Mouse (Mus musculus): ENCODE measurements around the gene Kcnk18. TPM values are rescaled to one million over a fixed set of nuclear protein-coding genes. Genes with fewer than 3 reads are reported as not detected.

The Kcnk18 gene
- polyA plus RNA-seq, 1 experiment from 2014 or later, result not detected

DNA sequence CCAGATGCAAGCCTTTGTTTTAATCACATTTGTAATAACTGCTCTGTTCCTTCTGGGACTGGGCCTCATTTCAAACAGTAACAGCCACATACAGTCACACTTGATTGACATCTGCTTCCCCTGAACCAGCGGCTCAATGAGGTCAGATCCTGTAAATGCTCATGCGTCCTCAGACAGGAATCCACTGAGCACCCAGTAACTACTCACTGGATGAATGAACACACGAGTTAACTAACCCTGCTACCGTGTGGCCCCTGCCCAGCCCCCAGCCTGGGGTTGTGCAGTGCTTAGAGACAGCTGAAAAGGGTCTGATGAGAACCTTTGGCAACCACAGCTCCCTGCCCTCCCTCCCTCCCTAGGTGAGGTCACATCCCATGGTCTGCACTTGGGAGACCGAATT, 13.8 kb downstream of the Kcnk18 start:
- Histone ChIP-seq H3K27me3 (ENCODE audit: control insufficient read depth, insufficient read depth, low read length) (no peaks in the 10 kb centered on the region), H3K27ac (replicated peaks; ENCODE audit: low read depth, low read length) (no peak overlapping the region), H3K4me1 (ENCODE audit: control insufficient read depth, insufficient read depth, low read length) (no peaks in the 10 kb centered on the region), H3K9me3 (replicated peaks; ENCODE audit: control insufficient read depth, low read length) (no peaks in the 10 kb centered on the region), H3K4me3 (ENCODE audit: low read depth, low read length) (no peak overlapping the region), H3K9ac (replicated peaks; ENCODE audit: low read length) (no peak overlapping the region), H3K36me3 (replicated peaks; ENCODE audit: control insufficient read depth, insufficient read depth, low read depth, low read length) (no peaks in the 10 kb centered on the region), H3K4me2 (ENCODE audit: low read depth, low read length) (no peak overlapping the region)
- ATAC-seq (replicated peaks; ENCODE audit: insufficient number of reproducible peaks, low FRiP score, low TSS enrichment, low read depth) (no peak), DNase-seq (ENCODE audit: low spot score) (no peak)
- 67% methylated on average over 5 of the region's 5 CpGs for WGBS

DNA sequence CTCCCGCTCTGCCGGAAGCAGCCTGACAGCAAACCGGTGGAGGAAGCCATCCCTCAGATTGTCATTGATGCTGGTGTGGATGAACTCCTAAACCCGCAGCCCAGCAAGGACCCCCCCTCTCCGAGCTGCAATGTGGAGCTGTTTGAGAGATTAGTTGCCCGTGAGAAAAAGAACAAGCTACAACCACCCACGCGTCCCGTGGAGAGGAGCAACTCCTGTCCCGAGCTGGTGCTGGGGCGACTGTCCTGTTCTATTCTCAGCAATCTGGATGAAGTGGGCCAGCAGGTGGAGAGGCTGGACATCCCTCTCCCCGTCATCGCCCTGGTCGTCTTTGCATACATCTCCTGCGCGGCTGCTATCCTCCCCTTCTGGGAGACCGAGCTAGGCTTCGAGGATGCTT, 16.0 kb downstream of the Kcnk18 start:
- no peak overlapping the region for H3K9ac ChIP-seq (replicated peaks; ENCODE audit: low read length)
- H3K9me3 ChIP-seq (replicated peaks; ENCODE audit: control insufficient read depth, low read length), result no peaks in the 10 kb centered on the region
- DNase-seq (ENCODE audit: low spot score), result no peak
- H3K4me1 ChIP-seq (ENCODE audit: control insufficient read depth, insufficient read depth, low read length), result no peaks in the 10 kb centered on the region
- no peak for ATAC-seq (replicated peaks; ENCODE audit: insufficient number of reproducible peaks, low FRiP score, low TSS enrichment, low read depth)
- H3K27me3 ChIP-seq (ENCODE audit: control insufficient read depth, insufficient read depth, low read length), result no peaks in the 10 kb centered on the region
- no peaks in the 10 kb centered on the region for H3K36me3 ChIP-seq (replicated peaks; ENCODE audit: control insufficient read depth, insufficient read depth, low read depth, low read length)
- 95% methylated on average over 18 of the region's 18 CpGs for WGBS
- H3K4me3 ChIP-seq (ENCODE audit: low read depth, low read length), result no peak overlapping the region
- no peak overlapping the region for H3K4me2 ChIP-seq (ENCODE audit: low read depth, low read length)
- no peak overlapping the region for H3K27ac ChIP-seq (replicated peaks; ENCODE audit: low read depth, low read length)

DNA sequence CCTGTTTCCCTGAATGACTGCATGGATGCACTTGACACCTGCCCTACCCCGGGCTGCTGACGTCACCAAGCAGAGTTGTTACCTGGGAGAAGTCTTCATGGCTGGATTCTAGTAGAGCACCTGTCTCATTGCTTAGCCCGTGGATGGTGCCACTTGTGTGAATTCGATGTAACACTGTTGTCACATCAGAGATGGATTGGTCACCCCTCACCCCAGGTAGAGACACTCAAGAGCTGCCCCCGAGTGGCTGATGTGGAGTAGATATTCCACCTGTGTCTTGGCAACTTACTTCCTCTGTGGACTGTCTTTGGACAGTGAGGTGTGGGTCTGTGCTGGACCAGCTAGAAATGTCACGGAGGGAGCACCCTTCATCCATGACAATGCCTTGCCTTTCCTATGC, 17.0 kb downstream of the Kcnk18 start:
- Histone ChIP-seq H3K36me3 (replicated peaks; ENCODE audit: control insufficient read depth, insufficient read depth, low read depth, low read length) (no peaks in the 10 kb centered on the region), H3K27me3 (ENCODE audit: control insufficient read depth, insufficient read depth, low read length) (no peaks in the 10 kb centered on the region), H3K9me3 (replicated peaks; ENCODE audit: control insufficient read depth, low read length) (no peaks in the 10 kb centered on the region), H3K9ac (replicated peaks; ENCODE audit: low read length) (no peak overlapping the region), H3K4me1 (ENCODE audit: control insufficient read depth, insufficient read depth, low read length) (no peaks in the 10 kb centered on the region), H3K4me3 (ENCODE audit: low read depth, low read length) (no peak overlapping the region), H3K4me2 (ENCODE audit: low read depth, low read length) (no peak overlapping the region), H3K27ac (replicated peaks; ENCODE audit: low read depth, low read length) (no peak overlapping the region)
- DNase-seq (ENCODE audit: low spot score) (no peak), ATAC-seq (replicated peaks; ENCODE audit: insufficient number of reproducible peaks, low FRiP score, low TSS enrichment, low read depth) (no peak)
- 75% methylated on average over 6 of the region's 6 CpGs for WGBS

DNA sequence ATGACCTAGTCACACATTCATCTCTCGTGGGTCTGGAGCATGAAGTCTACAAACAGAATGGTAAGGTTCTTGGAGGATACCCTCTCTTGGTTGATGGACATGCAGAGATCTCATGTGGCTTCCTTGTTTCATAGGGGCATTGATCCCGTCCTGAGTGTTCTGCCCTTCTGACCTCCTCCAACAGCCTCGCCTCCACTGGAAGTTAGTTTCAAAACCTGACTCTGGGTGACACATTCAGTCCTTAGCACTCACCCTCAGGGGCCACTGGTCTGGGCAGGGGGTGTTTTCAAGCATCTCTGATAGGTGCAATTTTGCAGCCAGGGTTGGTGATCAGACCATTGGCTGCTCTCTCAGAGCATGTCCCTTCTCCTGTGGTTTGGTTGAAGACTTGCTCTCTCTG, 19.6 kb downstream of the Kcnk18 start:
- Histone ChIP-seq H3K9ac (replicated peaks; ENCODE audit: low read length) (no peak overlapping the region), H3K36me3 (replicated peaks; ENCODE audit: control insufficient read depth, insufficient read depth, low read depth, low read length) (no peaks in the 10 kb centered on the region), H3K4me2 (ENCODE audit: low read depth, low read length) (no peak overlapping the region), H3K27me3 (ENCODE audit: control insufficient read depth, insufficient read depth, low read length) (no peaks in the 10 kb centered on the region), H3K4me1 (ENCODE audit: control insufficient read depth, insufficient read depth, low read length) (no peaks in the 10 kb centered on the region), H3K27ac (replicated peaks; ENCODE audit: low read depth, low read length) (no peak overlapping the region), H3K4me3 (ENCODE audit: low read depth, low read length) (no peak overlapping the region), H3K9me3 (replicated peaks; ENCODE audit: control insufficient read depth, low read length) (no peaks in the 10 kb centered on the region)
- no peak for DNase-seq (ENCODE audit: low spot score)
- no peak for ATAC-seq (replicated peaks; ENCODE audit: insufficient number of reproducible peaks, low FRiP score, low TSS enrichment, low read depth)
- WGBS, result 64% methylated on average over 3 of the region's 3 CpGs

DNA sequence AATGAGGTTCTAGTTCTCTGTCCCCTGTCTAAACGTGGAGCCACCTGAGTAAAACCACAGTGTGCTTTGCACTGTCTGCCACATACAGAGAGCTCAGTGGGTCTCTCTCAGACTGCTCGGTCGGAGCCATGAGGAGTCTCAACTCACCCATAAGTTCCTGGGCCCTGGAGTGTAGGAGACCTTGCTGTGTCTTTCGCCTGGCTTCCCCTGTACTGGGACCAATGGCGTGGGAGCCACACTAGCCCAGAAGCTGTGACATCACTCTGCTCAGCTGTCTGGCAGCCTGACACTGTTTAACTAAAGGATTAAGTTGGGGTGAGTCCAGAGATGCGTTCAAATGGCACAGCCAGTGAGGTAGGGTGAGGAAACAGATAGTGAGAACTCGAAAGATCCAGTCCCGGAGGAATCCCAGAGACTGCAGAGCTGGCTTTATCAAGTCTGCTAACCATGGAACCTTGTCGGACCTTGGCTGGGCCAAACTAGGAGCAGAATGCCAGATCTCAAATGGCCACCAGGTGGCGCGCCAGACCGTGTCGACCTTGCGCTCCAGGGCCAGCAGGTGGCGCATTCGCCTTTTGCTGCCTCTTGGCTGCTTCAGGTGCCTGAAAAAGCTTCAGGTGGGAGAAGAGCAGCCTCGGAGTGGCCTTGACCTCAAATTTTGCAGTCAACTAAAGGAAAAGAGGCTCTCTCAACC, 20.3 kb downstream of the Kcnk18 start:
- no peaks in the 10 kb centered on the region for H3K27me3 ChIP-seq (ENCODE audit: control insufficient read depth, insufficient read depth, low read length)
- H3K9me3 ChIP-seq (replicated peaks; ENCODE audit: control insufficient read depth, low read length), result no peaks in the 10 kb centered on the region
- H3K4me2 ChIP-seq (ENCODE audit: low read depth, low read length), result no peak overlapping the region
- no peaks in the 10 kb centered on the region for H3K36me3 ChIP-seq (replicated peaks; ENCODE audit: control insufficient read depth, insufficient read depth, low read depth, low read length)
- peak; percentile 51 for ATAC-seq (replicated peaks; ENCODE audit: insufficient number of reproducible peaks, low FRiP score, low TSS enrichment, low read depth)
- no peak overlapping the region for H3K27ac ChIP-seq (replicated peaks; ENCODE audit: low read depth, low read length)
- DNase-seq (ENCODE audit: low spot score), result peak; percentile 85
- H3K4me3 ChIP-seq (ENCODE audit: low read depth, low read length), result no peak overlapping the region
- H3K4me1 ChIP-seq (ENCODE audit: control insufficient read depth, insufficient read depth, low read length), result no peaks in the 10 kb centered on the region
- no peak overlapping the region for H3K9ac ChIP-seq (replicated peaks; ENCODE audit: low read length)
- 26% methylated on average over 17 of the region's 17 CpGs for WGBS

DNA sequence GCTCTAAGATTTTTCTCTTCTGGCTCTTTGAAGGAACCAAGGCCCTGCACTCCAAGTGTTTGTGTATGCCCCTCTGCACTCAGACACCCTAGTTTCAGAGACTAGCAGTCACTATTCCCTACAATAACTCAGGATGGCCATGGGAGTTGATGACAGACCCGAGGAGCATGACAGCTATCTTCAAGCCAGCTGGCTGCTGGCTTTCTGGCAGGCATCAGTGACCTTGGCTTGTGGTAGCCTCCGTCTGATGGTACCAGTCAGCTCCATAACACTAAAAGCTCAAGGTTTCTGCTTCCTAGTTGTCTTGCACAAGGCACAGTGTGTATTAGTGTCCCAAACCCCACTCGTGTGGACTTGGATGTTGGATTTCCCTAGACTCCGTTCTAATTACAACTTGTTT, 23.0 kb downstream of the Kcnk18 start:
- 85% methylated on average over 4 of the region's 4 CpGs for WGBS
- Histone ChIP-seq H3K4me2 (ENCODE audit: low read depth, low read length) (no peak overlapping the region), H3K9me3 (replicated peaks; ENCODE audit: control insufficient read depth, low read length) (no peaks in the 10 kb centered on the region), H3K36me3 (replicated peaks; ENCODE audit: control insufficient read depth, insufficient read depth, low read depth, low read length) (no peaks in the 10 kb centered on the region), H3K4me3 (ENCODE audit: low read depth, low read length) (no peak overlapping the region), H3K9ac (replicated peaks; ENCODE audit: low read length) (no peak overlapping the region), H3K27me3 (ENCODE audit: control insufficient read depth, insufficient read depth, low read length) (no peaks in the 10 kb centered on the region), H3K27ac (replicated peaks; ENCODE audit: low read depth, low read length) (no peak overlapping the region), H3K4me1 (ENCODE audit: control insufficient read depth, insufficient read depth, low read length) (no peaks in the 10 kb centered on the region)
- DNase-seq (ENCODE audit: low spot score) (no peak), ATAC-seq (replicated peaks; ENCODE audit: insufficient number of reproducible peaks, low FRiP score, low TSS enrichment, low read depth) (no peak)

DNA sequence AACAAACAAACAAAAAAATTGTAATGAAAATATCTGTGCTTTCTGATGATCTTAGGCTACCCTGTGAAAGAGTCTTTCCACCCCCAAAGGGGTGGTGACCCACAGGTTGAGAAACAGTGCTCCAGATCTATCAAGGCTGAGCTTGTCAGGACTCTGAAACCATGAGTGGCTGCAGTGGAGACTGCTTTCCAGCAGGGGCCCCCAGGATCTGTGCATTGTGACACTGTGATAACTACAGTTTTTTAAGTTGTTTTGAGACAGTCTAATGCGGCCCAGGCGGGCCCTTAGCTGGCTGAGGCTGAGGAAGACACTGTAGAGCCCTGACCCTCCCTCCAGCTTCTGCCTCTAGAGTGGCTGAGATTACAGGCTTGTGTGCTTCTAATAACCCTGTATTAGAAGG, 24.0 kb downstream of the Kcnk18 start:
- Histone ChIP-seq H3K27ac (replicated peaks; ENCODE audit: low read depth, low read length) (no peak overlapping the region), H3K4me1 (ENCODE audit: control insufficient read depth, insufficient read depth, low read length) (no peaks in the 10 kb centered on the region), H3K36me3 (replicated peaks; ENCODE audit: control insufficient read depth, insufficient read depth, low read depth, low read length) (no peaks in the 10 kb centered on the region), H3K4me2 (ENCODE audit: low read depth, low read length) (no peak overlapping the region), H3K9ac (replicated peaks; ENCODE audit: low read length) (no peak overlapping the region), H3K4me3 (ENCODE audit: low read depth, low read length) (no peak overlapping the region), H3K9me3 (replicated peaks; ENCODE audit: control insufficient read depth, low read length) (no peaks in the 10 kb centered on the region), H3K27me3 (ENCODE audit: control insufficient read depth, insufficient read depth, low read length) (no peaks in the 10 kb centered on the region)
- WGBS, result 69% methylated on average over 2 of the region's 2 CpGs
- DNase-seq (ENCODE audit: low spot score) (no peak), ATAC-seq (replicated peaks; ENCODE audit: insufficient number of reproducible peaks, low FRiP score, low TSS enrichment, low read depth) (no peak)

DNA sequence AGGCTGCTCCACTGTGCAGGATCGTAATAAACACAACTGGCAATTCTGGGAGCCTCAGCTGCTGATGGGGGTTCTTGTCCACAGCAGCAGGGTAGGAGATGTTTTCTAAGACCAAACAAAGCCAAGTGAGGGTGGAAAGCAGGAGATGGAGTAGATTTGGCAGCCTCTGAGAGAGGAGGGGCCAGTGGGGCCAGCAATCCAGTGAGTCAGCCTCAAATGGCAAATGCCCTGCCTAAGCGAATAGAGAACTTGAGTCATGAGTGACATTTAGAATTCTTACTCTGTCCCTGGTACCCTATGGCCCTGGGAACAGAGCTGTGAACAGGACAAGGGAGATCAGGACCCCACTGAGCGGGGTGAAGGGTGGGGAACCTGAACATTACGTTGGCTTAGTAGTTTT, 29.1 kb downstream of the Kcnk18 start:
- H3K4me2 ChIP-seq (ENCODE audit: low read depth, low read length), result no peak overlapping the region
- ATAC-seq (replicated peaks; ENCODE audit: insufficient number of reproducible peaks, low FRiP score, low TSS enrichment, low read depth) (no peak), DNase-seq (ENCODE audit: low spot score) (no peak)
- H3K36me3 ChIP-seq (replicated peaks; ENCODE audit: control insufficient read depth, insufficient read depth, low read depth, low read length), result no peaks in the 10 kb centered on the region
- H3K4me1 ChIP-seq (ENCODE audit: control insufficient read depth, insufficient read depth, low read length), result no peaks in the 10 kb centered on the region
- no peak overlapping the region for H3K27ac ChIP-seq (replicated peaks; ENCODE audit: low read depth, low read length)
- no peak overlapping the region for H3K4me3 ChIP-seq (ENCODE audit: low read depth, low read length)
- WGBS, result 84% methylated on average over 4 of the region's 4 CpGs
- no peaks in the 10 kb centered on the region for H3K27me3 ChIP-seq (ENCODE audit: control insufficient read depth, insufficient read depth, low read length)
- no peaks in the 10 kb centered on the region for H3K9me3 ChIP-seq (replicated peaks; ENCODE audit: control insufficient read depth, low read length)
- no peak overlapping the region for H3K9ac ChIP-seq (replicated peaks; ENCODE audit: low read length)

Data from embryonic facial prominence, embryonic 11.5 days (tissue).